Mouse (Mus musculus): ENCODE data around the gene Ubac2.

DNA sequence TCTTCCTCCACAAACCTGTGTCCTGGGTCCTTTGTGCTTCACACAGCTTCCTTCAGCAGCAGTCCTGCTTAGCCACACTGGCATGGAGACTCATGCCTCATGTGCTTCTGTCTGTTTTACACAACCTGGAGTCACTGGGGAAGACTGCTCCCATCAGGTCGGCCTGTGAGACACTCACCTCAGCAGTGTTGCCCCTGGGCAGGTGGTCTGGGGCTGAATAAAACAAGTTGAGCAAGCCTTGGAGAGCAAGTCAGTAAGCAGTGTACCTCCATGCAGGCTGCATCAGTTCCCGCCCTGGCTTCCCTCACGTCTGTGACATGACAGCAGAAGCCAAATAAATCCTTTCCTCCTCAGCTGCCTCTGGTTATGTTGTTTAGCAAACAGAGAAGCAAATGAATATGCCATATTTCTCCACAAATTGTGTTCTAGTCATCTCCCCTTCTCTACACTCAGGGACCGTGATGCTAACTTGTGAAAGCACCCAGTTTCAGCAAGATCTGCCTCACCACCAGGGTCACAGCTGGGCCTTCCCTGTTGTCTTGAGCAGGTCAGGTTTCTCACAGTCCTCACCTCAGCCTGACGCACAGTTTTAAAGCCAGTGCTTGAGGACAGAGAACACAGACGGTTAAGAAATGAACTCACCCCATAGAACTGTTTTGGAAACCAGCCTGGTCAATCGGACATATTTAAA lies 55.6 kb downstream of the Ubac2 start:
- TF ChIP-seq CTCF (IDR thresholded peaks at IDR 0.05; ENCODE audit: low read depth) (no peak), EP300 (IDR thresholded peaks at IDR 0.05; ENCODE audit: low read depth) (no peak)
